Mouse (Mus musculus) lung, adult 2 months (tissue): ENCODE measurements around the gene Slc4a4.

Experiments
- CTCF ChIP-seq: fragments of 200-500 bp; IDR thresholded peaks from 2 replicates; pipeline ENCODE4 v1.5.1; 2011; ENCODE audit warnings: mild to moderate bottlenecking, low read length, control low read depth; ENCODE audit not compliant: insufficient read depth
- POLR2A ChIP-seq: fragments of 200-500 bp; IDR thresholded peaks from 2 replicates; pipeline ENCODE4 v1.6.1; 2011; ENCODE audit warnings: low read depth, mild to moderate bottlenecking, control low read depth, low read length, borderline replicate concordance; ENCODE audit errors: extremely low read depth

DNA sequence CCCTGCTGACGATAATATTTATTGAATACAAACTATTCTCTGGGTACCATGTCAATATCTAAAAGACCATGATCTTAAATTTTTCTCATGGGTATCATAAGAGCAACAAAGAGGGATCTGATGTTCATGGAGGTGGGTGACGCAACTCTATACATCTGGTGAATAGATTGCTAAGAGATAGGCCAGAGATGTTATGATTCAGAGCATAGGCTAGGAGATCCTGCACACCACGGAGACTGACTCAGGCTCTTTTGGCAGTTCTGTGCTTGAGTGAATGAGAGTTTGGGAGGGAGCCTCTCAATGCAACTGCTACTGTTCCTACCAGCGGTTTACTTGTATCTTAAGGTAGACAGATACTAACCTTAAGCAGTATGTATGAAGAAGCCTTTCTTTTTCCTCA, 79.9 kb downstream of the Slc4a4 start:
- no peak for TF ChIP-seq CTCF
- TF ChIP-seq POLR2A = no peak
